Mouse (Mus musculus): ENCODE data around the gene Emilin3.

DNA sequence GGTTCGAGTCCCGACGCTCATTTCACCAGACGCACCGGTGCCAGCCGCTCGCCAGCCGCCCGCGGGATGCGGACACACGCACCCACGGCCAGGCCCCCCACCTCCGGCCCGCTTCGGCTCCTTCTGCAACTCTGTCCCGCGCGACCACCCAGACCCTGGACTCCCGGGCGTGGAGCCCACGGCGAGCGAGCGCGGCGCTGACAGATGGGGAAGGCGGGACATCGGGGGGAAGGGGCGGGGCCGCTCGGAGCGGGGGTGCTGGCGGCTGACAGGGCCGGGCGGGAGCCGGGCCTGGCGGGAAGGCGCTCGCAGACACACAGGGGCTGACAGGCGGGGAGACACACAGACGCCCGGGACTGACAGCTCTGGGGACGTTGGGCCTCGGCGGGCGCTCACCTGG, 39.7 kb downstream of the Emilin3 start:
- TF ChIP-seq CTCF (IDR thresholded peaks at IDR 0.05; ENCODE audit: borderline replicate concordance, control insufficient read depth, extremely low read depth, insufficient read depth, low read length, poor library complexity) (no peak), POLR2A (IDR thresholded peaks at IDR 0.05; ENCODE audit: control insufficient read depth, extremely low read depth, insufficient read depth, low read length, poor library complexity) (no peak)

Data from thymus, adult 2 months (tissue).